Mouse (Mus musculus): ENCODE results near the gene Tubd1. TPM values are rescaled to one million over a fixed set of nuclear protein-coding genes. Genes with fewer than 3 reads are reported as not detected.

Gene Tubd1
- total RNA-seq, 4 experiments from 2014 or later, result 5.2 to 7.9 (median 7.1) TPM

DNA sequence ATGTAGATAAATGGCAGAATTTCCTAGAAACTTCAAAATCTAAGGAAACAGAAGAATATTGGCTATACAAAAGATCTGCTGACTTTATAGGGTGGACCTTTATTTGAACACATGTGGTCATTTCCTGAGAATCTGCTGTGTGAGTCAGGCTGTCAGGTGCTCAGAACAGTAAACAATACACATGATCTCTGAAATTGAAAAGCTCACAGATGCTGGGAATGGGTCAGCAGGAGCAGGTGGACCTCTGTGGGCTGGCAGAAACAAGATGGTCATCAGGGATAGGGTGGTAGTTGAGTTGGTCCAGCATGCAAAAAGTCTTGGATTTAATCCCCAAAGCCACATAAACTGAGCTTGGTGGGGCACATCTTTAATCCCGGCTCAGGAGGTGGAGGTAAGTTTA lies 53.8 kb downstream of the Tubd1 start:
- no peak for DNase-seq (ENCODE audit: low spot score in 2 of 2)

DNA sequence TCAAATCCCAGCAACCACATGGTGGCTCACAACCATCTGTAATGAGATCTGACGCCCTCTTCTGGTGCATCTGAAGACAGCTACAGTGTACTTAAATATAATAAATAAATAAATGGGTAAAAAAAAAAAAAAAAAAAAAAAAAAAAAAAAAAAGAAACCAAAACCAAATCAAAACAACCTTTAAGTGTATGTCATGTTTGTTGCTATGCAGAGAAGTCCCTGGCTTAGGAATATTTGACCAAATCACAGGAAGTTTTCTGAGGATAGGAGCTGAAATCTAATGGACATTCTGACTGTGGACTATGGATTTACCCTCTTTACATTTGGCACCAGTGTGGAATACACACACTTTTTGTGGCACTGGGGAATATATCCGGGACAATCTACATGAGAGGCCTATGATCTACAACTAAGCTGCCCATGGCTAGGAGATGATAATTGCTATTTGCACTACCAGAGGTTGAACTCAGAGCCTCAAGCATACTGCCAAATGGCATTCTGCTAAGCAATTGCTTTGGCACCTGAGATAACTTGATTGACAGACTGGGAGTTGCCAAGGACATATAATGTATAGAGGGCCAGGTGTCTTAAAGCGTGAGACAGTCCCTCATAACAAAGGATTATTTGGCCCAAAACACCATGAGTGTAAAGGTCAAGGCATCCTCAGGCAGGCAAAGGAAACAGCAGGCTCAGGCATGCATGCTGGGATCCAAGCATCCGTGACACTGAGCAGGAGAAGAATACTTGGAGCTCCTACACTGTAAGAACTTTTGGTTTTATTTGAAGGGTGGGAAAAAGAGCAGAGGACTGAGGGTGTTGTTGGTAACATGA lies 54.8 kb downstream of the Tubd1 start:
- DNase-seq (ENCODE audit: low spot score in 2 of 2), result no peak

DNA sequence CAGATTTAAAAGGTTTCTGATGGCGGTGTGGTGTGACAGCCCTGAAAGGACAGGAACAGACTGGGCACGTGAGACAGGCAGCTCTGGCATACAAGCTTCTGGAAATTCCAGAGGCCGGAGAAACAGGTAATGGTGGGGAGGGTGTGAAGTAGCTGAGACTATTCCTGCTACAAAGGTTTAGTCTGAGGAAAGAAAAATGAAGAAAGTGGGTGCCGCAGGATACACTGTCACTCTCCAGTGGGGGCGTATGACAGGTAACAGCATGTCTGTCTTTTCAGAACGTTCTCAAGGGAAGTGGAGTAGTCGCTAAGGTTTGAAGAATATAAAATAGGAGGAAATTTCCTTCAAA lies 55.4 kb downstream of the Tubd1 start:
- DNase-seq (ENCODE audit: low spot score in 2 of 2), result no peak

DNA sequence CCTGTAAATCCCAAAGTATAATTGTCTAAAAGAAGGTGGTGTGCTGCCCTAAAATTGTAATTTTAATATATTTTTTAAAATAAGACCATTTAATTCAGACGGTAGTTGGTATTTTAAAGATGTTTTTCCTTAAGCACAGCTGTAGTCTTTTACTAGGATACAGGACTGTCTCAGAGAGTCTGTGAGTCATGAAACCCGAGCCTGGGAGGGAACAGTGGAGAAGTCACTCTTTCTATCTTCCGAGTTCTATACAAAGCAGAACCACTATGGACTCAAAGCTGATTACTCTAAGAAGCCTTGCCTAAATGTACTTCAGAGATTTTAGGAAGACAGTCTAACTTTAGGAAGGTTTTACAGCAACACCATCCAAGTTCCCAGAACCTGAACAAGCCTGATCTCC lies 57.3 kb downstream of the Tubd1 start:
- DNase-seq (ENCODE audit: low spot score in 2 of 2), result no peak

DNA sequence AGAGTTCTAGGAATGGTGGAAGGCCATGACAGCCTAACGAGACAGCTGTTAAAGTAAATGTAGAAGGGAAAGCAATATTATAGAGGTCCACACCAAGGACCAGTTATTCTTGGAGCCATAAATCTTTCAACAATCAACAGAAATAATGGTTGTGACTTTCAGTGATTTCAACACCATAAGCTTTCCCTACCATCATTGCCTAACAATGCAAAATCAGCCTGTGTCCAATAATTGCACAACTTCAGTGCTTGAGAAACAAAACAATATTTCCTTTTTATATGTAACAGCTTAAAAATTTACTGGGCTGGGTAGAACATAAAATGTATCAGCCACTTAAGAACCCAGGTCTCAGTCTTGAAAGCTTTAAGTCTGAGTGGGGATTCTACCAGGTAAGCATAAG lies 58.9 kb downstream of the Tubd1 start:
- no peak for DNase-seq (ENCODE audit: low spot score in 2 of 2)

DNA sequence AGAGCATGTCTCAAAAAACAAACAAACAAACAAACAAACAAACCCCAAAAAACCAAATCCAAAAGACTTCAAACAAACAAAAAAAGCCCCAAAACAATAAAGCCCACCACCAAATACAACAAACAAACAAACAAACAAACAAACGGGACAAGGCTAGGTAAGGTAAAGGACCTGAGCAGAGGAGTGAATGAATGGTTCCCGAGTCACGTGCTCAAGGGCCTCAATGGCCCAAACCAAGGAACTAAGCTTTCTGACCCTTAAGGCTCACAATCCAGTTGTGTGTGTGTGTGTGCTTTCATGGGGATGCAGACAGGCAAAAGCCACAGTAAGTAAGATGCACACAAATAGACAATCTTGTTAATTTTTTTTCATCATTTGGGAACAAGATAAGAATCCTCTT lies 59.5 kb downstream of the Tubd1 start:
- DNase-seq (ENCODE audit: low spot score in 2 of 2), result no peak

DNA sequence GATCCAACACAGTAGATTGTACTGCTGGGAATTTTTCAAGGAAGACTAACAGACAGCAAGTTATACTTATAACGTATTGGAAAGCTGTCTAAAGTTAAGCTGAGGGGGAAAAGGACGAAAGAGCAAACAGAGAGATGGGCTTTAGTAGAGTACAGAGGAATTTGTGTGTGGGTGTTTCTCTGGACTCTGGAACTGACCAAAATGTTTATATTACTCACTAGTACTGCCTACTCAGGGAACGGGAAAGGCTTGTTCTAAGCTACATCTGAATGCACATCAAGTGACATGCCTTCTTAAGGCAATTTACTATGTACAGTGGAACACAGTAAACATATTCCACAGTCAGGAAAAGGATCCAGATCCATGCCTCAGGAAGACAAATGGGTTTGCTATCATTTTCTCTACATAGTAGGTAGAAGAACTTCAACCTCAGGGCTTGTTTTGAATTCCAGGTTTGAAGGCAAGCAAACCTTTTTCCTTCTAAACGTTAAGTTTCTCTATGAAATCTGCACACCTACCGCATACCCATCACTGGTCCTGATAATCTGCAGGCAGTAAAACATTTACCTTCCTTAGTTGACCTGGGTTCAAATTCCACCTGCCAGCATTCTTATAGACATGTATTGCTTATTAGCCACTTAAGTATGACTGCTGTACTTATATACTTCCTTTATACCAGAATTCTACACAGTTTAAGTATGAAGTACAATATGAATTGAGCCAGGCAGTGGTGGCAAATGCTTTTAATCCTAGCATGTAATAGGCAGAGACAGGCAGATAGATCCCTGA lies 60.1 kb downstream of the Tubd1 start:
- no peak for DNase-seq (ENCODE audit: low spot score in 2 of 2)

DNA sequence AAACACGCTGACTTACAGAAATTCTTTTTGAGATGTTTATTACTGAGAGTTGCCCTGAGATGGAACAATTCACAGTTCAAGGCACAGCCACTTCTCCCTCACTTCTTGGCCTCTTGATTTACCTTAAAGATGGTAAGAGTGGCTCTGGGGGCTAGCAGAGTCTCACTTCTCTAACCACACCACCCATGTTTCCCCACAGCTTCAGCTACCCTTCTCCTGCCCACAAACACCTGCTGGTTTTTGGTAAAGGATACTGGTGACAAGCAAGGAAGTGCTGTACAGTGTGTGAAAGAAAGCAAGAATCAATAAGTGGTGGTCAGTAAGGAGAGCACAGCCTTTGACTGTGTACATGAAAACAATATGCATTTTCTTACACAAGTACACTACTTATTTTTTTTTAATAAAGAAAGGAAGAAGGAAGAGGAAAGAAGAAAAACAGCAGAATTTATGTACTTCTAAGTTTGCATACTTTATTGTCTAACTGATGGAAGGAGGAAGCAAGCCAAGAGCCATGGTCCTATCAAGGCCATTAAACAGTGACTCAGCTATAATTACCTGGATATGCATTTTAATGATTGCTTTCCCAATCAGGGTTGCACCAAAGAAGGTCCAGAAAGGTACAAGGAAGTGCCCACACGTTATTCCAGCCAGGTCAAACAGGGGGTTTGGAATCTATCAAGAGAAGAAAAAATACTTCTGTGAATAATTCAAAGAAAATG lies 62.0 kb downstream of the Tubd1 start:
- DNase-seq (ENCODE audit: low spot score in 2 of 2), result no peak

DNA sequence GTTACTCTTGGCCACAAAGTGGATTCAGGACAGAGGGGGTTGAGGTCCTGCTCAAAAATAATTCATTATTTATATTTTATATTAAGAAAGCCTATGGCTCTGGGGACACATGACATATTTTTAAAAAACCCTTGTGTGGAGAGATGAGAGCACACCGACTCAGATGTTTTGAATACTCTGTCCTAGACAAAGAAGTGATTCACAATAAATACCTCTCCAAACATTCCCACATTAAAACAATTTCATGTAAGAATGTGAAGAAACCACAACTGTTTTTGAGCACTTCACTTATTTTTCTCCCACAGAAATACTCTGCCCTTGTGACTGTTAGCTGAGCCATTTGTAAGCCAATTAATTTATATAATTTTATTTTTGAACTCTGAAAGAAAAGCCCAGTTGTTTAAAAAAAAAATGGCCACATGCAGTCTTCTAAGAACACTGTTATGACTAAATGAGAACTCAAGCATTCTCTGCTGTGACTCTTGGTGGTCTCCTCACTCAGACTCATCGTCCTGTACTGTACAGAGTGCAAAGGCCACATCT lies 63.1 kb downstream of the Tubd1 start:
- DNase-seq (ENCODE audit: low spot score in 2 of 2), result no peak

DNA sequence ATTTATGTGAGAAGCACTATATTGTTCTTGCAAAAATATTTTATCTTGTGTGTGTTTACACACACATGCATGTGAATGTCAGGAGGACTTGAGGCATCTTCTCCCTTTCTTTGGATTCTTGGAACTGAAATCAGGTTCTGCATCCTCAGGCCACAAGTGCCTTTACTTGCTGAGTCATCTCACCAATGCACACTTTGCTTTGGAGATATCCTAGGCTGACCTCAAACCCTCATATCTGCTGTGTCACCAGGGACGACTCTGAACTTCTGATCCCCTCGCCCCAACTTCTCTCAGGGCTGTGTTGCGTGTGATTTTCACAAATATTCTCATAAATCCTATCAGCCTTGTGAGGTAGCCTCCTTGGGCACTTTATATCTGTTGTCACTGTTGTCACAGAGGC lies 65.4 kb downstream of the Tubd1 start:
- DNase-seq (ENCODE audit: low spot score in 2 of 2), result no peak

DNA sequence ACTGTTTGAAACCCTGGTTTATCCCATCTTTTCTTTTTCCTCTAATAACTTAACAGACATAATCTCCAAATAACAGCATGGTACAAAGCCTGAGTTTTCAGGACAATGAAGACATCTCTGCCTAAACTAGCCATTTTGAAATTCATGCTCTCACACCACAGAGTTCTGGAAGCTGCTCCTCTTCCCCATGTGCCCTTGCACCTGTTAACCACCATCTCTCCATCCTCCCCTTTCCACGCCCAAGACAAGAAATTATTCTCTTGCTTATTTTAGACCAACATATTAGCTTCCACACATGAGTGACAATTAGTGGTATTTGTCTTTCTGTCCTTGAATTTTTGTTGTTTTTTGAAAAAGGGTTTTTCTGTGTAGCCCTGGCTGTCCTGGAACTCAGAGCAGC lies 67.2 kb downstream of the Tubd1 start:
- DNase-seq (ENCODE audit: low spot score in 2 of 2), result no peak

DNA sequence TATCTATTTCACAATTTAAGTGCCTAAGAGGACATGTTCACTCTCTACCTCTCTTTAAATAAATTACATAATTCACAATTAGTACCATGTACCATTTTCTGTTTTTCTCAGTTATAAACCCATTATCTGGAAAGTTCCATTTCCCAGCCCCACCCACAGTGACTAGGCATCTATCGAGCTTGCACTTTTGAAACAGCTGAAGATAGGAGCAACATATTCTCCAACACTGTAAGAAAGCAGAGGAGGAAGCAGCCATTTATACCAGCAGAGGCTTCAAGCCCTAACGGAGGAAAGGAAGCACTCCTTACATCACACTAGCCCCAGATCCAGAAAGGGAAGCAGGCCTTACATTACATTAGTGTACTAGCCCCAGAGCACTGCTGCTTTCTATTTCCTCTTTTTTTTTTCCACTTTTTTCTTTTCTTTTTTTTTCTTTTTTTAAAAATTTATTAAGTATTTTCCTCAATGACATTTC lies 69.3 kb downstream of the Tubd1 start:
- no peak for DNase-seq (ENCODE audit: low spot score in 2 of 2)

DNA sequence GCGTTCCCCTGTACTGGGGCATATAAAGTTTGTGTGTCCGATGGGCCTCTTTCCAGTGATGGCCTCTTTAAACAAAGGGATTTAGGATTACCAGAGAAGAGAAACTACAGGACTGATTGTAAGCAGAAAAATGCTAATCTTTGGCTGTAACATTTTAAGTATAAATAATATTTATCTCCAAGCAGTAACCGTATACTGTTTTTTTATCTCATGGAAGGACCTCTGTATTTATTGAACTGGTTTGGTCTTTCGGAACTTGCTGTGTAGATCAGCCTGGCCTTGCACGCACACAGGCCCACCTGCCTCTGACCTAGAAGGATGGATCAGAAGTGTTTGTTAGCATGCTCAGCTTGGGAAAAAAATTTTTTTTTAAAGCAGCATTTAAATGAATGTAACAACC lies 69.8 kb downstream of the Tubd1 start:
- DNase-seq (ENCODE audit: low spot score in 2 of 2), result no peak

Small RNAs within 50 kb of the gene (microRNA-seq; reads per million reads assigned to microRNA genes)
- 1,865 to 2,071 reads per million in 2 experiments for gene Mir21a

Other genes starting within 250 kb of the Tubd1 start
- 10 to 100 TPM; 49.1 to 85.1 (median 57.2) TPM for gene Med13, start 187.4 kb upstream of the Tubd1 start, total RNA-seq (2022)
- gene Rnft1, start 60.3 kb upstream of the Tubd1 start, total RNA-seq (2022), result 10 to 100 TPM; 26.3 to 34.8 (median 27.0) TPM
- 10 to 100 TPM; 36.8 to 41.2 (median 39.4) TPM for gene Rps6kb1, start 186 bp upstream of the Tubd1 start, total RNA-seq (2022)
- gene Vmp1, start 138.8 kb downstream of the Tubd1 start, total RNA-seq (2022), result 100 to 1,000 TPM in 3 of 4 experiments, 10 to 100 TPM in 1; 97.5 to 125 (median 114) TPM
- 10 to 100 TPM in 2 of 4 experiments, 1 to 10 TPM in 2; 9.2 to 10.6 (median 10.0) TPM for gene Ptrh2, start 139.0 kb downstream of the Tubd1 start, total RNA-seq (2022)
- gene Cltc, start 212.6 kb downstream of the Tubd1 start, total RNA-seq (2022), result 100 to 1,000 TPM; 469 to 494 (median 482) TPM

All from layer of hippocampus, adult 8-10 months (tissue).